In genomic region chr3:9500725-9501124, GRCm38 (mm10) we compare ENCODE assay signal across 8 mouse cellular contexts.
DNase-seq lines count a peak whose midpoint lies in the region; ATAC-seq and TF ChIP-seq lines count a peak whose summit lies in the region.

No protein-coding gene starts in this region.

- peak overlapping the region; percentile 30; the same call in 1 of the 2 replicates for H3K4me2 ChIP-seq in forebrain, embryonic 12.5 days
- peak overlapping the region; percentile 46 for H3K4me2 ChIP-seq in heart, embryonic 14.5 days (ENCODE audit: low read length)
- no peak overlapping the region for H3K4me2 ChIP-seq in kidney, postnatal 0 days (ENCODE audit: low read length)
- peak overlapping the region; percentile 68 for H3K4me2 ChIP-seq in myocyte (ENCODE audit: low read depth)

- H3K4me3 ChIP-seq in C2C12 (ENCODE audit: insufficient read depth, poor library complexity, severe bottlenecking) (no peak overlapping the region), myocyte (no peak overlapping the region)
- H3K4me3 ChIP-seq in forebrain, embryonic 12.5 days (replicated peaks), result no peak overlapping the region
- no peak overlapping the region for H3K4me3 ChIP-seq in heart, embryonic 14.5 days (ENCODE audit: control insufficient read depth in 1 of 2, insufficient read depth in 1 of 2, low read depth in 1 of 2, low read length in 2 of 2)
- no peak overlapping the region for H3K4me3 ChIP-seq in kidney, postnatal 0 days (replicated peaks; ENCODE audit: low read depth, low read length)
- no peak overlapping the region for H3K4me3 ChIP-seq in liver, adult 2 months (ENCODE audit: insufficient read depth, low read depth, low read length)
- H3K4me3 ChIP-seq in thymus, adult 2 months (ENCODE audit: control insufficient read depth, insufficient read depth, low read length), result no peak overlapping the region

- H3K9me3 ChIP-seq in forebrain, embryonic 12.5 days, result no peaks in the 10 kb centered on the region
- H3K9me3 ChIP-seq in heart, embryonic 14.5 days (ENCODE audit: control insufficient read depth, low read length), result no peaks in the 10 kb centered on the region
- H3K9me3 ChIP-seq in kidney, postnatal 0 days (replicated peaks; ENCODE audit: low read length), result no peaks in the 10 kb centered on the region

- peak; percentile 31 for DNase-seq in c-Kit-positive CD71-positive TER-119-negative erythroid progenitor cells, embryonic 14.5 days (ENCODE audit: low read depth)
- peak; percentile 94 for DNase-seq in kidney, postnatal 0 days (ENCODE audit: low spot score)
- peak; percentile 69 for DNase-seq in liver, adult 2 months (ENCODE audit: extremely low read depth, low read depth, low spot score)
- DNase-seq in thymus, adult 2 months, result peak; percentile 67

- ATAC-seq in forebrain, embryonic 12.5 days (ENCODE audit: low FRiP score), result peak; percentile 98
- ATAC-seq in heart, embryonic 14.5 days (ENCODE audit: insufficient number of reproducible peaks, insufficient read depth, low FRiP score, low read depth), result peak; percentile 94
- peak; percentile 94 for ATAC-seq in kidney, postnatal 0 days (replicated peaks; ENCODE audit: low FRiP score, low read depth)

- H3K9ac ChIP-seq in forebrain, embryonic 12.5 days, result no peak overlapping the region
- peak overlapping the region; percentile 61 for H3K9ac ChIP-seq in heart, embryonic 14.5 days (ENCODE audit: low read length)
- H3K9ac ChIP-seq in kidney, postnatal 0 days (ENCODE audit: low read depth, low read length), result no peak overlapping the region
- H3K9ac ChIP-seq in liver, adult 2 months (ENCODE audit: low read depth, low read length), result no peak overlapping the region

- H3K27me3 ChIP-seq in C2C12 (ENCODE audit: control insufficient read depth, insufficient read depth, insufficient read length) (no peaks in the 10 kb centered on the region), myocyte (ENCODE audit: control insufficient read depth, insufficient read depth, insufficient read length) (no peaks in the 10 kb centered on the region)
- peaks cover 5% of the 10 kb centered on the region for H3K27me3 ChIP-seq in forebrain, embryonic 12.5 days
- no peaks in the 10 kb centered on the region for H3K27me3 ChIP-seq in heart, embryonic 14.5 days (ENCODE audit: control insufficient read depth, insufficient read depth, low read length)
- no peaks in the 10 kb centered on the region for H3K27me3 ChIP-seq in kidney, postnatal 0 days (ENCODE audit: insufficient read depth, low read length)
- no peaks in the 10 kb centered on the region for H3K27me3 ChIP-seq in liver, adult 2 months (ENCODE audit: control insufficient read depth, insufficient read depth, low read length)
- H3K27me3 ChIP-seq in thymus, adult 2 months (ENCODE audit: control insufficient read depth, insufficient read depth, low read length), result no peaks in the 10 kb centered on the region

- no peaks in the 10 kb centered on the region for H3K79me3 ChIP-seq in C2C12 (ENCODE audit: low read depth)

- H3K36me3 ChIP-seq in C2C12 (ENCODE audit: control insufficient read depth, insufficient read depth) (no peaks in the 10 kb centered on the region), myocyte (ENCODE audit: control insufficient read depth, insufficient read depth) (no peaks in the 10 kb centered on the region)
- H3K36me3 ChIP-seq in forebrain, embryonic 12.5 days (replicated peaks), result no peaks in the 10 kb centered on the region
- H3K36me3 ChIP-seq in heart, embryonic 14.5 days (ENCODE audit: control insufficient read depth, insufficient read depth, low read length), result no peaks in the 10 kb centered on the region
- no peaks in the 10 kb centered on the region for H3K36me3 ChIP-seq in kidney, postnatal 0 days (ENCODE audit: insufficient read depth, low read length)
- no peaks in the 10 kb centered on the region for H3K36me3 ChIP-seq in liver, adult 2 months (ENCODE audit: control insufficient read depth, insufficient read depth, low read length)
- H3K36me3 ChIP-seq in thymus, adult 2 months (ENCODE audit: control insufficient read depth, insufficient read depth, low read length), result no peaks in the 10 kb centered on the region

- 11% methylated on average over 6 of the region's 6 CpGs for WGBS in forebrain, embryonic 12.5 days
- WGBS in heart, embryonic 14.5 days, result 2% methylated on average over 6 of the region's 6 CpGs
- WGBS in kidney, postnatal 0 days, result 14% methylated on average over 6 of the region's 6 CpGs
- 11% methylated on average over 6 of the region's 6 CpGs for WGBS in liver, adult 2 months
- WGBS in thymus, adult 2 months, result 28% methylated on average over 6 of the region's 6 CpGs

- H3K27ac ChIP-seq in forebrain, embryonic 12.5 days, result peak overlapping the region; percentile 65
- H3K27ac ChIP-seq in heart, embryonic 14.5 days (replicated peaks in 1 of 2; ENCODE audit: control insufficient read depth in 1 of 2, insufficient read depth in 1 of 2, low read depth in 2 of 2, low read length in 2 of 2), result peak overlapping the region; percentile 73 to 94
- no peak overlapping the region for H3K27ac ChIP-seq in kidney, postnatal 0 days
- no peak overlapping the region for H3K27ac ChIP-seq in liver, adult 2 months (replicated peaks; ENCODE audit: insufficient read depth, low read depth, low read length)
- H3K27ac ChIP-seq in thymus, adult 2 months (ENCODE audit: control insufficient read depth, insufficient read depth, low read length), result no peak overlapping the region

- H3ac ChIP-seq in C2C12 (ENCODE audit: control insufficient read depth, insufficient read length, low read depth) (no peak overlapping the region), myocyte (ENCODE audit: control insufficient read depth, insufficient read length) (no peak overlapping the region)

- TF ChIP-seq CTCF in C2C12 (IDR thresholded peaks at IDR 0.05; ENCODE audit: control insufficient read depth, insufficient read depth, insufficient read length), result no peak
- no peak for TF ChIP-seq CTCF in kidney, postnatal 0 days (IDR thresholded peaks at IDR 0.05; ENCODE audit: low read depth)
- TF ChIP-seq CTCF in liver, adult 2 months (IDR thresholded peaks at IDR 0.05; ENCODE audit: low read depth, low read length), result no peak
- TF ChIP-seq CTCF in thymus, adult 2 months (IDR thresholded peaks at IDR 0.05; ENCODE audit: borderline replicate concordance, control insufficient read depth, extremely low read depth, insufficient read depth, low read length, poor library complexity), result no peak

- peaks cover 27% of the 10 kb centered on the region for H3K4me1 ChIP-seq in forebrain, embryonic 12.5 days
- H3K4me1 ChIP-seq in heart, embryonic 14.5 days (ENCODE audit: control insufficient read depth in 2 of 2, insufficient read depth in 2 of 2, low read length in 2 of 2), result peaks cover 34 to 67% of the 10 kb centered on the region in 2 experiments
- peaks cover 20% of the 10 kb centered on the region for H3K4me1 ChIP-seq in kidney, postnatal 0 days (replicated peaks; ENCODE audit: insufficient read depth, low read length)
- peaks cover 4% of the 10 kb centered on the region; the same call in 1 of the 2 replicates for H3K4me1 ChIP-seq in liver, adult 2 months (ENCODE audit: control insufficient read depth, insufficient read depth, low read length)
- H3K4me1 ChIP-seq in thymus, adult 2 months (replicated peaks; ENCODE audit: control insufficient read depth, insufficient read depth, low read length), result peaks cover 15% of the 10 kb centered on the region

- TF ChIP-seq POLR2A in liver, adult 2 months (IDR thresholded peaks at IDR 0.05; ENCODE audit: extremely low read depth, insufficient read depth, low read length), result no peak
- TF ChIP-seq POLR2A in myocyte (IDR thresholded peaks at IDR 0.05; ENCODE audit: insufficient read length, low read depth), result no peak
- no peak for TF ChIP-seq POLR2A in thymus, adult 2 months (IDR thresholded peaks at IDR 0.05; ENCODE audit: control insufficient read depth, extremely low read depth, insufficient read depth, low read length, poor library complexity)

- no peaks in the 10 kb centered on the region for H3K79me2 ChIP-seq in C2C12 (ENCODE audit: control insufficient read depth, insufficient read depth)
- no peaks in the 10 kb centered on the region for H3K79me2 ChIP-seq in liver, adult 2 months (ENCODE audit: control insufficient read depth, insufficient read depth, low read length)
- H3K79me2 ChIP-seq in myocyte (ENCODE audit: control insufficient read depth, insufficient read depth), result no peaks in the 10 kb centered on the region

TF ChIP-seq in C2C12, 6 proteins besides CTCF, POLR2A, EP300 and RAD21:
- TF ChIP-seq FOSL1 (IDR thresholded peaks at IDR 0.05; ENCODE audit: insufficient read depth, low read length, poor library complexity, severe bottlenecking), result no peak
- TF ChIP-seq USF1 (IDR thresholded peaks at IDR 0.05; ENCODE audit: low read depth), result no peak
- peak; percentile 61 for TF ChIP-seq MAX (IDR thresholded peaks at IDR 0.05)
- TF ChIP-seq MYOD1 (IDR thresholded peaks at IDR 0.05; ENCODE audit: control insufficient read depth, insufficient read length, low read depth), result peak; percentile 66

TF ChIP-seq in myocyte, 11 proteins besides CTCF, POLR2A, EP300 and RAD21:
- peak; percentile 42 for TF ChIP-seq TCF3 (IDR thresholded peaks at IDR 0.05; ENCODE audit: insufficient read length, low read depth)
- peak; percentile 46 to 88 (median 52) for TF ChIP-seq MYOG (IDR thresholded peaks at IDR 0.05; ENCODE audit: control insufficient read depth in 1 of 3, insufficient read depth in 1 of 3, insufficient read length in 2 of 3, low read depth in 2 of 3)
- TF ChIP-seq REST (IDR thresholded peaks at IDR 0.05; ENCODE audit: insufficient read depth, insufficient read length), result no peak
- TF ChIP-seq MYOD1 (IDR thresholded peaks at IDR 0.05; ENCODE audit: control insufficient read depth in 1 of 3, insufficient read length in 2 of 3, low read depth in 2 of 3), result peak in 2 of 3 experiments; percentile 82 to 85
- no peak for TF ChIP-seq USF1 (IDR thresholded peaks at IDR 0.05; ENCODE audit: low read depth)
- no peak for TF ChIP-seq CEBPB (IDR thresholded peaks at IDR 0.05; ENCODE audit: insufficient read depth, poor library complexity, severe bottlenecking)
- no peak for TF ChIP-seq E2F4 (IDR thresholded peaks at IDR 0.05; ENCODE audit: insufficient read depth)
- no peak for TF ChIP-seq POLR2AphosphoS2 (IDR thresholded peaks at IDR 0.05; ENCODE audit: insufficient read length, low read depth)
- no peak for TF ChIP-seq SRF (IDR thresholded peaks at IDR 0.05; ENCODE audit: control insufficient read depth, insufficient read length, low read depth)
- peak; percentile 42 for TF ChIP-seq TCF12 (IDR thresholded peaks at IDR 0.05; ENCODE audit: insufficient read depth, poor library complexity, severe bottlenecking)
- TF ChIP-seq MAX (IDR thresholded peaks at IDR 0.05; ENCODE audit: low read depth), result no peak

Comparison
In these comparisons a context has a peak if more than half of its experiments do, and no peak if none do; other contexts are left out.
1. DNase-seq: peak in every context shown above with its lines; median percentile 94 in kidney, postnatal 0 days; 69 in liver, adult 2 months; 67 in thymus, adult 2 months; 31 in c-Kit-positive CD71-positive TER-119-negative erythroid progenitor cells, embryonic 14.5 days.
2. H3K27ac ChIP-seq: peak in forebrain, embryonic 12.5 days (single experiment) and heart, embryonic 14.5 days (2 of 2); none in kidney, postnatal 0 days (single experiment), liver, adult 2 months (single experiment) and thymus, adult 2 months (single experiment).
3. Peak in every context shown above with its lines, with median percentiles within 50 percentile points of each other: ATAC-seq.